Mouse (Mus musculus): ENCODE measurements around the gene Tcf19. TPM values are rescaled to one million over a fixed set of nuclear protein-coding genes. Genes with fewer than 3 reads are reported as not detected.
"Not testable (repeated sequence)": the region's sequence is repeated elsewhere in the genome, so short reads cannot be mapped to it uniquely, and the experiment has no call there.

The Tcf19 gene
- polyA plus RNA-seq, 1 experiment from 2014 or later: 92.0 TPM

DNA sequence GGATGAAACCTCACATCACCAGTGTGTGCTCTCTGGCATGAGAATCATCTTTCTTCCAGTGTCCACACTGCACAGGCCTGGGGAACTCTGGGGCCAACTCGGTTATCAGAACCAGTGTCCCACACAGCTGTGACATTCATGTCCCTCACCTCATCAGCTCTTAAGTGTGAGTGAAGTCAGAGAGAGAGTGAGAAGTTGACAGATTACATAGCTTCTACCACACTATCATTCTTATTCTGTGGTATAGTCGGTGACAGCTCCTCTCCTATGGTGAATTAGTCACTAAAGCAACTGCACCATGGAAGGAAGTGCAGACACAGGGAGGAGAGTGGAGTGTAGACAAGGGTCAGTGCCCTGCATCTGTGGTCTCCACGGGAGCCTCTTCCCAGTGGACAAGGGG, 47.7 kb downstream of the Tcf19 start:
- H3K27ac ChIP-seq; H3K36me3 ChIP-seq; H3K4me2 ChIP-seq; H3K9ac ChIP-seq; ATAC-seq (ENCODE audit: borderline replicate concordance, extremely low read depth, low FRiP score, low TSS enrichment); H3K9me3 ChIP-seq; H3K4me3 ChIP-seq: not testable (repeated sequence)
- 32% methylated on average over 3 of the region's 3 CpGs for WGBS
- Histone ChIP-seq H3K4me1 (peaks cover 13% of the 10 kb centered on the region; the same call in 1 of the 2 replicates), H3K27me3 (peaks cover 33% of the 10 kb centered on the region)

DNA sequence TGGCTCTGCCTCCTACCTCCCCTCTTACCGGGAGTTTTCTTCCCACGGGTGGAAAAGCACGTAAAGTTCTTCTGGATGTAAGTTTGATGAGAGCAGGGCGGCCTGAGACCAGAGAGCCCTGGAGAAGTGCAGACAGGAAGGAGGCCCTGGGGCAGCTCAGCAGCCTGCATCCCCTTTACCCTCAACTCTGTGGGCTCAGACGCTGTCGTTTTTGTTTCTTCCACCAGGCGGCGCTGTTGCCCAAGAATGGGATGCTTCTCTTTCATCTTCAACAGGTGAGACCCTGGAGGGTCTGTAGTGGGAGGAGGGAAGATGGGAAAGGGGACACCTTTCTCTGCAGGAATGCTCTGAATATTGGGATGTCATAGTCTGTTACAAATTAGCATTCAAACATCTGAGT, 51.0 kb downstream of the Tcf19 start:
- Histone ChIP-seq H3K27me3 (peaks cover 24% of the 10 kb centered on the region), H3K4me1 (peaks cover 12% of the 10 kb centered on the region; the same call in 1 of the 2 replicates)
- H3K27ac ChIP-seq; H3K9me3 ChIP-seq; H3K4me2 ChIP-seq; H3K4me3 ChIP-seq; ATAC-seq (ENCODE audit: borderline replicate concordance, extremely low read depth, low FRiP score, low TSS enrichment); H3K36me3 ChIP-seq; H3K9ac ChIP-seq: not testable (repeated sequence)
- whole genome bisulfite sequencing: 5% methylated on average over 8 of the region's 8 CpGs

Other genes starting within 250 kb of the Tcf19 start
- gene H2-Q1, start 196.4 kb downstream of the Tcf19 start, polyA plus RNA-seq (2015; fragmentation: Nextera tagmentation; extraction: Ambion mirVana): 0.20 and 0.24 TPM in 2 replicates
- 6.6 and 7.1 TPM in 2 replicates for gene H2-Q2, start 174.6 kb downstream of the Tcf19 start, polyA plus RNA-seq (2015; fragmentation: Nextera tagmentation; extraction: Ambion mirVana)
- 6.3 and 7.6 TPM in 2 replicates for gene H2-Q4, start 137.2 kb downstream of the Tcf19 start, polyA plus RNA-seq (2015; fragmentation: Nextera tagmentation; extraction: Ambion mirVana)
- gene H2-Q6, start 92.0 kb downstream of the Tcf19 start, polyA plus RNA-seq (2015; fragmentation: Nextera tagmentation; extraction: Ambion mirVana): 0.76 and 1.1 TPM in 2 replicates
- gene H2-Q7, start 77.7 kb downstream of the Tcf19 start, polyA plus RNA-seq (2015; fragmentation: Nextera tagmentation; extraction: Ambion mirVana): 6.9 and 8.3 TPM in 2 replicates
- 0.64 and 1.7 TPM in 2 replicates for gene H2-Q10, start 46.7 kb downstream of the Tcf19 start, polyA plus RNA-seq (2015; fragmentation: Nextera tagmentation; extraction: Ambion mirVana)
- gene Pou5f1, start 10.8 kb downstream of the Tcf19 start, polyA plus RNA-seq (2015; fragmentation: Nextera tagmentation; extraction: Ambion mirVana): 0.11 and 0.14 TPM in 2 replicates
- 21.2 and 23.3 TPM in 2 replicates for gene Cchcr1, start 276 bp upstream of the Tcf19 start, polyA plus RNA-seq (2015; fragmentation: Nextera tagmentation; extraction: Ambion mirVana)
- gene Psors1c2, start 16.4 kb upstream of the Tcf19 start, polyA plus RNA-seq (2015; fragmentation: Nextera tagmentation; extraction: Ambion mirVana): 0.78 and 1.1 TPM in 2 replicates
- 0.08 TPM in 1 of 2 replicates, not detected in the other for gene Cdsn, start 35.3 kb upstream of the Tcf19 start, polyA plus RNA-seq (2015; fragmentation: Nextera tagmentation; extraction: Ambion mirVana)
- gene 2300002M23Rik, start 50.6 kb upstream of the Tcf19 start, polyA plus RNA-seq (2015; fragmentation: Nextera tagmentation; extraction: Ambion mirVana): 0.30 TPM in 1 of 2 replicates, not detected in the other
- gene Sfta2, start 84.7 kb upstream of the Tcf19 start, polyA plus RNA-seq (2015; fragmentation: Nextera tagmentation; extraction: Ambion mirVana): 111 and 121 TPM in 2 replicates
- not detected in 2 replicates for gene Gm9573, start 109.8 kb upstream of the Tcf19 start, polyA plus RNA-seq (2015; fragmentation: Nextera tagmentation; extraction: Ambion mirVana)
- gene Mucl3, start 126.9 kb upstream of the Tcf19 start, polyA plus RNA-seq (2015; fragmentation: Nextera tagmentation; extraction: Ambion mirVana): 1.2 and 1.3 TPM in 2 replicates
- gene Vars2, start 150.8 kb upstream of the Tcf19 start, polyA plus RNA-seq (2015; fragmentation: Nextera tagmentation; extraction: Ambion mirVana): 20.7 and 22.4 TPM in 2 replicates
- 48.8 and 49.9 TPM in 2 replicates for gene Gtf2h4, start 156.9 kb upstream of the Tcf19 start, polyA plus RNA-seq (2015; fragmentation: Nextera tagmentation; extraction: Ambion mirVana)
- gene Ddr1, start 187.8 kb upstream of the Tcf19 start, polyA plus RNA-seq (2015; fragmentation: Nextera tagmentation; extraction: Ambion mirVana): 46.8 and 51.9 TPM in 2 replicates